Mouse (Mus musculus) left cerebral cortex, adult 11 months (tissue): ENCODE results near the gene Tmem164.
"Not testable (repeated sequence)": the region's sequence is repeated elsewhere in the genome, so short reads cannot be mapped to it uniquely, and the experiment has no call there.

ENCODE experiments used
- DNase-seq: peaks from one replicate; pipeline ENCODE4 v3.0.0; 2022; ENCODE audit warnings: low spot score

Tmem164 gene

DNA sequence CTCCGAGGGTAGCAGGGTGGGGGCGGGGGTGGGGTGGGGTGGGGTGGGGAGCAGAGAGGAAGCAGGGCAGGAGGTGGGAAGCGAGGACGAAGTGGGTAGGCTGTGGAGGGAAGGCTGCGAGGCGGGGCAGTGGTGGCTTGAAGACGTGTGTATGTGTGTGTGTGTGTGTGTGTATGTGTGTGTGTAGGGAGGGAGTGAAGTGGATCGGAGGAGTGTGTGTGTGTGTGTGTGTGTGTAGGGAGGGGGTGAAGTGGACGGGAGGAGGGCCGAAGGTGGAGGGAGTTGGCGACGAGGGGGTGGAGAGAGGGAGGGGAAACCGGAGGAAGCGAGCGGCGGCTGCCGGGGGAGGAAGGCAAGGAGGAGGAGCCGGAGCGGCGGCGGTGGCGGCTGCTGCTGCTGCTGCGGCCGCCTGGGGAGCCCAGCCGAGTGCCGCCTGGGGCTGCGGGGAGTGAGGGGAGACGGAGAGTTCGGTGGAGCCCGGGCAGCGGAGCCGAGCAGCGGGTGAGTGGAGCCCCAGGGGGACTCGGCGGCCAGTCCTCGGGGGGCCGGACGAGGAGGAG lies at the start of gene Tmem164:
Gene Tmem164 (plus strand): TSS at position 351 of the 560 bp plus-strand sequence.
- DNase-seq, result peak; percentile 14

DNA sequence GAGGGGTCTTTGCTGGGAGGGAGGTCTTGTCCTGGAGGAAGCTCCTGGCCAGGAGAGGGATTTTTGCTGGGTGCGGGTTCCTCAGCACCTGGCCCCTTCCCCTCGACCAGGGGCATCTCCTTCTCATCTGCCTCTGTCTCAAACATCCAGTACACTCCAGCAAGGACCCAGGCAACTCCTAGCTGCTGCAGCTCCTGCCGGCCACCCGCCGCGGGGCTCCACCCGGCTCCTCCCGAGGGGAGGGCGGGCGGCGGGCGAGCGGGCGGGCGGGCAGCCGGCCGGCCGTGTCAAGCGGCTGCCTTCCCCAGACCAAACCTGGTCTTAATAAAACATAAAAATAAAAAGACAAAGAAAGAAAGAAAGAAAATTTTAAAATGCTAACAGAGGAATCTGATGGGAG lies 48.2 kb upstream of the Tmem164 start:
- DNase-seq, result not testable (repeated sequence)

DNA sequence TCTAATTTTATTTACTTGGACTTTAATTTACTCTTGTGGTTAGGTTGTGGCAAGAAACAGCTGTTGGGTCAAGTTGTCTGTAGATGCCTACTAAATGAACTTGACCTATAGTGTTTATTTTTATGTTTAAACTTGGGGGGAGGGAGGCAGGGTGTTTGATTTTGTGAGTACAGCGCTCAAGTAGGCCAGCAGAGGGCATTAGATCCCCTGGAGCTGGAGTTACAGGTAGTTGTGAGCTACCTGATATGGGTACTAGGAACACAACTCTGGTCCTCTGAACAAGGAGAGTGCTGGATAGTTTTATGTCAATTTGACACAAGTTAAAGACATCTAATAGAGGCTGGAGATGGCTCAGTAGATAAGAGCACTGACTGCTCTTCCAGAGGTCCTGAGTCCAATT lies 34.0 kb upstream of the Tmem164 start:
- no peak for DNase-seq

DNA sequence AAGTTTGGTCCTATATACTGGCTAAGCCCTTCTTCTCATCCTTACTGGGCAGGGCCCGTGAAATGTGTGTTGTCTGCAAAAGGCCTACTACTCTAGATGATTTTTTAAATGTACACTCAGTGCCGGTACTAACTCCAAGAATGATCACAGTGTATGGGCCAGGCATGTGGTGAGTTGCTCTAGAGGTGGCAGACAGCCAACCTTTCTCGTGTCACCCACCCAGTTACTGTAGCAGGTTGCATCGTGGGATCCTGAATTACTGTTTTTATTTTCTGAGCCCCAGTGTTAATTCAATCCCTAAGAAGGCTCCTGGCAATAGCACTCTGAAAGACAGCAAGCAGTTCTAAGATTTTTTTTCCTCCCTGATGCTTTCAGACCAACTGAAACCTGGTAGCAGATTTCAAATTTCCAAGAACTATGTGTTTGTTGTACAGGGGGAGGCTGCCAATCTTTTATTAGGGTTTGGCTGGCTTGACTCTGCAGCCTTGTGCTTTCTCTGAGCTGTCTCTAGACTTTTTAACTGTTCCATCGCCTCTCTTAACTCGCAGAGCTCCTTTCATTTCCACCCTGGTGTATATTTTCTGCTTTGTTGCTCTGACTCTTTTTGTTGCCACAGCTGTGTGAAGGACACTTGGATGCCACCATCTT lies 31.0 kb upstream of the Tmem164 start:
- no peak for DNase-seq

DNA sequence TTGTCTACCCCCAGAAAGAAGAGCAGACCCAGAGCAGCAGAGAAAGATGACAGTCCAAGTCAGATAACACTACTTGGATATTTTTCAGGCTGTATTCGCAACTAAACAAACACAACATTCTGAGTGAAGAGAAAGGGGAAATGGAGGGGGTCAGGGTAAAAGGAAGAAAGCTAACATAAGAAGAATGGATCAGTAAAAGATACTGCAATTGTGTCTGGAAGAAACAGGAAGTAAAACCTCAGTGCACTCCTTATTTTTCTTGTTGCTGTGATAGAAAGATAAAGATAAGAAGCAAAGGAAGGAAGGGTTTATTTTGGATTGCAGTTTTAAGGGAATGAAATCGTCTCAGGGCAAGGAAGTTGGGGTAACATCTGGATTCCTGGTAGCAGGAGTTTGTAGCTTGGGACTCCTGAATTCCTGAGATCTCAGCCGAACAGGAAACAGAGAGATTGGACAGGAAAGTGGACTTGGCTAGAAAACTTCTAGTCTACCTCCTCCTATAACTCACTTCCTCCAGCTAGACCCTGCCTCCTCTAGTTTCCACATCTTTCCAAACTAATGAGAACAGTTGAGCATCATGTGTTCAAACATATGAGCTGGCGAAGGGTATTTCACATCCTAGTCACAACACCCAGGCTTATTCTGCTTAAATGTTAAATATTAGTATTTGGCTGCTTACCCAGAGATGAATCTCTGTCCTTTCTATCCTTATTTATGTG lies 16.3 kb upstream of the Tmem164 start:
- no peak for DNase-seq

DNA sequence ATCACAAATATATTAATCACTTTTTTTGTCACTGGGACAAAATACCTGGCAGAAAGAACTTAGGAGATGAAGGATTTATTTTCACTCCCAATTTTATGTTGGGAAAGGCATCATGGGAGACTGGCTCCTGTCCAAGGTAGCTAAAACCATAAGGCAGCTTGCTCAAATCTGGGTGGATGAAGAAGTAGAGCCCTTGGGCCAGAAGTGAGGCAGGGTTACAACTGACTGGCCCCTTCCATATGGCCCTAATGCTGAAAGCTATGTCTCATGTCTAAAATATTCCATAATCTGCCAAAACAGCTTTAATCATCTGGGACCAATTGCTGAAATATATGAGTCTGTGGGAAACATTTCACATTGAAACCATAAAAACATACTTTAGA lies 15.8 kb upstream of the Tmem164 start:
- no peak for DNase-seq

DNA sequence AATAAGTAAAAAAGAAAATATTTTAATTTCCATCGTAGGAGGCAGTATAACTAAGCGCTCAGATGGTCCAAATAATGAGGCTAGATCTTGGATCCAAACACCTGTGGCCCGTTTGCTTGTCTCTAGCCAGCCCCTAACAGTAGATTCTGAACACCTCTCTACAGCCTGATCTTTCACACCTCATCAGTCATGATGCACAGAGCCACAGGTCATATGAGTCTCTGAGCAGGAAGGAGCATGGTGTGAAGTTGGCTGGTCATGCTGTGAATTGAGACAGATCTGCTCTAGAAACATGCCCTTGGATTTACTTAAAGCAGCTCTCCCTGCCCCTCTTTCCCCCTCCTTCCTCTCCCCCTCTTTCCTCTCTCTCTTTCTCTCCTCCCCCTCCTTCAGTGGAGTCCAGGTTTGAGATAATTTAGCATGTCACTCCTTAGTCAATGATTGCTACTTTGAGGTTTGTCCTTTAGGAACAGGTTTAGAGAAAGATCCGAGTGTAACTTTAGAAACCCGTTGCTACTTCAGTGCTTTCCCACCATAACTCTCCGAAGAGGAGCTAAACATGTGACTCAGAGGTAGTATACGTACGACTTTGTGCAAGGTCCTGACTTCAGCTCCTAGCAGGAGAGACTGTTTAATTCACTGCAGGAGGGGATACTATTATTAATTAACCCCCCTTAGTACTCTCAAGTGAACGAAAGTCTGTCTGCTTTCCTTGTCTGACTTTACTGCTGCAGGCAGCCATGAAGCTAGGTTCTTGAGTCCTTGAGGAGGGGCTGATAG lies 11.7 kb upstream of the Tmem164 start:
- no peak for DNase-seq

DNA sequence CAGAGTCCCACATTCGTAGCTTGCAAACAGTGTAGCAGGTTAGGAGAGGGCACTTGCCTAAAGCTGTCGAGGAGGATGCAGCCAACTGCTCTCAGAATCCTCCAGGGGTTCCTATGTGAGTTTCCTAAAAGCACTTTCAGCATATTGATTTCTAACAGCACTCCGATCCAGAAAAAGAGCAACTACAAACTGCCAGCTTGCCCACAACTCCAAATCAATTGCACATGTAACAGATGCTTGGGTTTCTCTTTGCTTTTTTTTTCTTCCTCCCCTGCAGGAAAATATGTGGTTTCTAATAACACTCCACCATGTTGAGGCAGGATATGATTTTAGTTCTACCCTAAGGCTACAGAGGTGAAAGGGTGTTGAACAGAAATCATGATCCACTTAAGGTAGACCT lies 11.1 kb upstream of the Tmem164 start:
- no peak for DNase-seq

DNA sequence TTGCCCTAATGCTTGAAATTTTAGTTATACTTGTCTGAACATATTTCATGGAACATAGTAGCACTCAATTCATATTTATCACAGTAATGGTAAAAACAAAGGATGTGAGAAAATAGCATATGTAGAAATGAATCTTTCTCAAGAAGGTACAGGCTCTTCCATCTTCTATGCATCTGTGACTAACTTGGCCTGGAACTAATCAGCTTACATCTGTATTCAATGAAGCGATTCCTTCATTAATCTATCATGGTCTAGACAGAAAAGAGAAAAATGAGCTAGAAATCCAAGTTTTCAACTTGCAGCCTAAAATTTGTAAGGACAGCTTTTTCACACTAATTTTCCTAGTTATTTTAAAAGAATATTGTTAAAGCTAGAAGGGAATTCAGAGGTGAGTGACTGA lies 10.1 kb upstream of the Tmem164 start:
- no peak for DNase-seq

DNA sequence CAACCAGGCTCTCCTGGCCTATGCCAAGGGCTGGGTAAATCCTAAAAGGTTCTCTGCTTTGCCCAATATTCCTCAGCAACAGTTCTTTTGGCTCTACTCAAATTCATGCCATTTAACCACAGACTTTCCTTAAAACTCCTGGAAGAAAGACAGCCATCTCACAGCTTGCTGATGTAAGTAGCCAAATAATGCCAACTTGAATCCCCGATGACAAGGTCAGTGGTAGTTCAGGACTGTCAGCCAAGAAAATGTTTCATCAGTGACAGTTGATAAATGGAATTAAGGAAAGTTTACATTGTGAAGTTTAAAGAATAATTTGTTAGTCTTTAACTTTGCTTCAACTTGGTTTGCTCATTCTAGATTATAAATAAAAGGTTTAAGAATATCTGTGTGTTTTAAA lies 8.5 kb upstream of the Tmem164 start:
- no peak for DNase-seq

DNA sequence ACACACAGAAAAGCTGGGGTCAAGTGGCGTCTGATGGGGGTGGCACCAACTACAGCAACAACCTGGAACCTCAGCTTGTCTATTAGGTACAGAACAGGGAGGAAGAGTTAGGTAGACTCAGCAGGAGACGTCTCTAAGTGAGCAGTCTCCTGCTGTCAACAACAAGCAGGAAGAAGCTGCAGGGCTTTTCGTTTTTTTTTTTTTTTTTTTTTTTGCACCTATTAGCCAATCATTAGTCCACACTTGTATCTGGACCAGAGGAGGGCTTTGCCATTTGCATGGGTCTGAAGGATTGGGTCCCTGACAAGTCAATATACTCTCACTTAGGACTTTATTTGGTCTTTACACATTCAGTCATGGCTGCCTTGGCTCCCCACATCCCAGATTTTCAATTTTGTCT lies 4.0 kb upstream of the Tmem164 start:
- DNase-seq, result no peak

DNA sequence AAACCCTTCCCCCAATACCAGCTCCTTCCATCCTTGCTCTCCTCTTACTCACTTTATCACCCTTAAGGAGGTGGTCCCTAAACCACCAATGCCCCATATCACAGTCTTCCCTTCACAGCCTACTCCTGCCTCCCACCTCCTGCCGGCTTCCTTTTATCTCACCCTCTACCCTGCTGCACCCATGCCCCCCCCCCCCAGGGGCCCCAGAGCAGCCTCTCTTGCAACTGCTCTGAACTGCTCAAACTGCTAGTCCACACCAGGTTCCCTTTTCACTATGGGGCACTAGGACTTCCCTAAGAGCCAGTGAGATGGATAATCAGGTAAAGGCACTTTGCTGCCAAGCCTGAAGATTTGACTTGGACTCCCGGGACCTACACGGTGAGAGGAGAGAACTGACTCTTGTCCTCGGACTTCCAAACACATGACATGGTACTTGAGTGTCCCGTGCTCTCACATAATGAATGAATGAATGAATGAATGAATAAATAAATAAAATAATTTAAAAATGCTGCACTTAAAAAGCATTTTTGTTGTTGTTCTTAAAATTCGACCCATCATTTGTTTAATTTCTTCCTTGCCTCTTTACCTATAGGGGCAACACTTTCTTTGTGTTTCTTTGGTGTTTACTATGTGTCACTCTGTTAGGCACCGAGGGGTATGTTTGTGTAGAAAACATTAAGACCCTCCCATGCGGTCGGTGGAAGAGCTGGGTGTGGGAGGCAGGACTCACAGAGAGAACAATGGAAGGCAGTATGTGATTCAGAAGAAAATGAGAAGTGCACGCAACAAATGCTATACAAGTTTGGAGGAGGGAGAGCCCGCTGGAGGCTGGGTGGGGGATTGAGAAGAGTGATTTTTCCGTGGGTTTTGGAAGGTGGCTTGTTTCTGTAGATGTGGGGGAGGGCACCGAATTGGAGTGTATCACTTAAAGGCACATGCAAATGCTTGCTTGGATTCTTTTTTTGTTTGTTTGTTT lies 2.4 kb upstream of the Tmem164 start:
- DNase-seq, result no peak

DNA sequence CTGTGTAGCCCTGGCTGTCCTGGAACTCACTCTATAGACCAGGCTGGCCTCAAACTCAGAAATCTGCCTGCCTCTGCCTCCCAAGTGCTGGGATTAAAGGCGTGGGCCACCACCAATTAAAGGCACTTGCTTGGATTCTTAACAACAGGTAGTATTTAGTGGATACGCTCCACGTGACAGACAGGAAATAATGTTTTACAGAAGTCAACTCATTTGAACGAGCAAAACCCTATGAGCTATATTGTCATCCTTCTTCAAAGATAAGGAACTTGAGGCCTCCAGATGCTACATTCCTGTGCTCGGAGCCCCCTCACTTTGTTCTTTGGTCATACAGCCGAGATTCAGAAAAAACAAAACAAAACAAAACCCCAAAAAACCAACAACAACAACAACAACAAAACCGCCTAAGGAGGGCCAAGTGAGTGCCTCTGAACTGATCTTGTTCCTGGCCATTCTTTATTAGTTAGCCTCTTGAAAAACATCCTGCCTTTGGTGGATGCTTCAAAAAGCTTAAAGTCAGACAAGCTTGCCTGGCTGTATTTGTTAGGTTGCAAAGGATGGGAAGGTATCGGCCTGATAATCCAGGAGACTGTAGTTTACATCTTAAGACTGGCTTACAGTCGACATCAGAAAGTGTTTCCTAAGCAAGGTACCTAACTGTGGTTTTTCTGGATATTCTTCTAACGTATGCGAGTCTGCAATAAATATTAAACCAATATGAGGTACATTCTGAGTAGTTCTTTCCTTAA lies 1.5 kb upstream of the Tmem164 start:
- DNase-seq, result no peak

DNA sequence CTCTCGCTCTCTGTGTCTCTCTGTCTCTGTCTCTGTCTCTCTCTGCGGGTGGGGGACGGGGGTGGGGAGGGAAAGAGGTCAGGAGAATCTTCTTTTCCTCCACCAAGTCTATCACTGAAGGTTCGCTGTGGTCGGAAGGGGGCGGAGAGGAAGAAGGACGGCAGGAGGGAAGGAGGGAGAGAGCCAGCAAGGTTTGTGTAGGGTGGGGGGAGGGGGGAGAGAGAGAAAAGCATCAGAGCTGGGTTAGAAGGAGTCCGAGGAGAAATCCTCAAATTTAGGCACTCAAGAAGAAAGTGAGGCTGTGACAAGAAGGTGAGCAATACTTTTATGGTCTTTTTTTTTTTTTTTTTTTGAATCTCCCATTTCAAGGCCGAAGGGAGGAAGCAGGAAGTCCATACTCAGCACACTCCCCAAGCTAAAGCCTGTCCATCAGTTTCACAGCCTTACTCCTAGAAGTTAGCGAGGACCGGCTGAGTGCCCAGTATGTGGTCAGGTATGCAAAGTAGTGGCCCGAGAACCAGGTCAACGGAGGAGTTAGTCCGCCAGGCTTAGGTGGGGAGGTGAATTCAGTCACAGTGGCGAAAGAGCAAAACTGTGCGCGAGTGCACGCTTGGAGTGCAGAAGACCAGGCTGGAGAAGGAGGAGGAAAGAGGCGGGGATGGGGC lies 683 bp upstream of the Tmem164 start:
- no peak for DNase-seq

DNA sequence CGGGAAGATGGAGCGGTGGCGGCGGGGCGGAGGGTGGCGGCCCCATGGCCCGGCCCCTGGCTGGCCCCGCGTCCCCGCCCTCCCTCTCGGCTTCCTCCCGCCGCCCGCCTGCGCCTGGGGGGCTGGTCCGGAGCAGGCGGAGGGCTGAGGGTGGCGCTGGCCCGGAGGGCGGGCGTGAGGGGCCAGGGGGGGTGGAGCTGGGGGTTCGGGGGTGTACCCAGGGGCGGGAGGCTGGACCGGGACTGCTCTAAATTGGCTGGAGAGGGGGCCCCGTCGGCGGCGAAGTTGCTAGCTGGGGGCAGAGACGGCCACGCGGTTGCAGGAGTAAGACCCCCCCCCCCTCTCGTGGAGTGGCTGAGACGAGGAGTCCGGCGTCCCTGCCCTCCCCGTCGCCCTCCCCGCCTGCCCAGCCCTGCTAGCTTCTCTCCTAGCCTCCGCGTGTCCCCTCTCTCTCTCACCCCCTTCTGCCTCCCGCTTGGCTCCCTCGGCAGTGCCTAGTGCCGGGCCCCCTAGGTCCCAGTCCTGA lies 473 bp downstream of the Tmem164 start:
- no peak for DNase-seq

DNA sequence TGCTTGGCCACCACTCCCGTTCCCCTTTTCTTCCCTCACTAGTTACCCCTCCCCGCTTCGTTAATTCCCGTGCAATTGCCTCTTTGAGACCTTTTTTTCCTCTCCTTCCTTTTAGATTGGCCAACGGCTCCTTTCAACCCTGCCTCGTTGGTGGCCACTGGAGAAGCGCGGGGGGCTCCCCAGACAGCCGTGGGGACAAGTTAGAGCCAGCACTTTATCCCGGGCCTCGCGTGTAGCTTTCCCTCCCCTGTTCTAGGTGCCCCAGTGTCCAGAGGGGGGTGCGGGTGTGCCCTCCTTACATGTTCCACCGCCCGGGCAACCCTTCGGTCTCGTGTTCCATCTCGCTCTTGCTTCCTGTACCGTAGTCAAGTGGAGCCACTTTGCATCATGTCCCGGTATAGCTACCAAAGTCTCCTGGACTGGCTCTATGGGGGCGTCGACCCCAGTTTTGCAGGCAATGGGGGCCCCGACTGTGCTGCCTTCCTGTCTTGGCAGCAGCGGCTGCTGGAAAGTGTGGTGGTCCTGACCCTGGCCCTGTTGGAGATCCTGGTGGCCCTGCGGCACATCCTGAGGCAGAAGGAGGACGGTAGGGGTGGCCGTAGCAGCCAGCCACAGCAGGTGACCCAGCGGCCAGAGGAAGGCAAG lies 1.1 kb downstream of the Tmem164 start:
- DNase-seq, result no peak

DNA sequence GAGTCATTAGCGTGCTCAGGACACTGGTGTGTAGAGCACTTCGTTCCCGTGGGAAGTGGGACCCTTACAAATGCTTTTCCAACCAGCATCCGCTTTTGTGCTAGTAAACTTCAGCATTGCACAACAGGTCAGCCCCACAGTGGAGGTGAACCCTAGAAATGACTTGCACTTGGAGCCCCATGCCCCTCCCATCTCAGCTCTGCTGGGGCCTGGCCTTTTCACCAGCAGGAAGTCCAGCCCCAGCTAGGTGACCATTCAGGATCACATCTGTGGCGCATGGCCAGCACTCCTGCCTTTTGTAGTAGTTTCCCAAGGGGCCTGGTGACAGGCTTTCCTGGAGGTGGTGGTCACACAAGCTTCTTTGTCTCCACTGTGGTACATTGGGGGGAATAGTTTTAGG lies 1.8 kb downstream of the Tmem164 start:
- DNase-seq, result no peak

DNA sequence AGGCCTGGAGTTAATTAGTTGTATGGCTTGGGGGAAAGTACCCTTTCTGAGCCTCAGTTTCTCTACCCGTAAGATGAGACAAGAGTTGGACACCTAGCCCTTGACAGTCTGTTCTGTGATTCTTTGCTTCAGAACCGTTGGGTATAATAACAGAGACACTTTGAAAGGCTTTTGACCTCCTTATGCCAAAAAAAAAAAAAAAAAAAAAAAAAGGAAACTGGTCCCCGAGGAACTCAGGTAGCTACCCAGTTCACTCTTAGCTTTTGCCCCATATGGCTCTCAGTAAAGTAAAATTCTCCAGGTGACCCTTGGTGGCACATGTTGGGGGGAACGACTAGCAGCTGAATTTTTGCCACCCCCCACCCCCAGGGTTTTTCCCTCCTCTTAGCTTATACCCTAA lies 3.5 kb downstream of the Tmem164 start:
- no peak for DNase-seq

DNA sequence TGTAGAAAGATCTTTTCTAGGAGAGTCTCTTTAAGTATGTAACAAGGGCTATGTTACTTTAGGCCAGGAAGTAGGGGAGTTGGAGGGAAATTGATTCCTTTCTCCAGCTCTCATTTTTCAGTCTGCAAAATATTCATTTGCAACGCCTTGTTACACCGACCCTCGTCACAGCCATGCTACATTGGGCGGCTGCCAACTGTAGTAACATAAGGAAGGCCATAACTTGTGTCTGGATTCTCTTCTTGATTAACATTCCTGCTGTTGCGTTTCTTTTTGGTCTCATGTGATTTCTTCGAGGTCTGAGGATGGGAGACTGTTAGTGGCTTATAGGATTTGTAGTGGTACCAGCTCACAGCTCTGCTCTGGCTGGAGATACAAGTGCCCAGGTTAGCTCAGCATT lies 4.5 kb downstream of the Tmem164 start:
- no peak for DNase-seq

DNA sequence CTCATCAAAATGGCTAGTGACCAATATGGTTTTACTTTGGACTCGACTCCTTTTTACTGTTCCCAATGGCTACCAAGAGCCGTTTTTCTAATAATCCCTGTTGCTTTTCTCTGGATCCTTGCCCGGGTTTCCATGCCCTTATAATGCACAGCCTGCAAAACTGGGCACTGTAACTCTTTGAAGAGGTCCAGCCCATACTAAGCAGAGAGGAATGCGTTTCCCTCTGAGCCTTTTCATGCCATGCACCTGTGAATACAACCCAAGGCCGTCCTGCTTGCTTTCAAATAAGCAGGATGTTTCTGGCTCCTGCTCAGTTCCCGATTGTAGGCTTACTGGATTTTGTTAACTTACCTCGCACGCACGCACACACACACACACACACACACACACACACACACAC lies 7.3 kb downstream of the Tmem164 start:
- DNase-seq, result no peak
